8 mouse cellular contexts compared by ENCODE assay signal in genomic region chr7:127026984-127027726, GRCm38 (mm10). TPM values are rescaled to one million over a fixed set of nuclear protein-coding genes. Genes with fewer than 3 reads are reported as not detected.
A peak's percentile ranks its signal among the peaks of the same experiment; 100 is the strongest.
DNase-seq lines count a peak whose midpoint lies in the region; ATAC-seq and TF ChIP-seq lines count a peak whose summit lies in the region.

Maz (minus strand) TSS chr7:127027037.

- H3K27me3 ChIP-seq in CH12.LX (replicated peaks): no peaks in the 10 kb centered on the region
- no peaks in the 10 kb centered on the region for H3K27me3 ChIP-seq in forebrain, embryonic 11.5 days (ENCODE audit: control insufficient read depth, insufficient read depth, low read length)
- no peaks in the 10 kb centered on the region for H3K27me3 ChIP-seq in heart, embryonic 16.5 days (ENCODE audit: control insufficient read depth, insufficient read depth, low read length)
- H3K27me3 ChIP-seq in liver, embryonic 15.5 days: no peaks in the 10 kb centered on the region
- H3K27me3 ChIP-seq in neural tube, embryonic 12.5 days (replicated peaks): no peaks in the 10 kb centered on the region

- in situ Hi-C loops in CH12.LX (cut with MboI; ENCODE audit: low pct_ligation_motif_present, low pct_unique_long_range_greater_than_20kb, low sequenced_read_pairs): no loop called here

- H3K27ac ChIP-seq in CH12.LX (ENCODE audit: insufficient read depth, low read depth): peak within 1 kb of the TSS; percentile 93
- peak within 1 kb of the TSS; percentile 98 for H3K27ac ChIP-seq in forebrain, embryonic 11.5 days (ENCODE audit: low read depth, low read length)
- peak within 1 kb of the TSS; percentile 100 for H3K27ac ChIP-seq in heart, embryonic 16.5 days (ENCODE audit: low read length)
- H3K27ac ChIP-seq in liver, embryonic 15.5 days (replicated peaks): peak within 1 kb of the TSS; percentile 97
- peak within 1 kb of the TSS; percentile 98 for H3K27ac ChIP-seq in neural tube, embryonic 12.5 days

- peaks cover 47 to 74% of the 10 kb centered on the region in 2 experiments for H3K36me3 ChIP-seq in CH12.LX (replicated peaks in 1 of 2; ENCODE audit: control insufficient read depth in 1 of 2, insufficient read depth in 1 of 2, low read length in 1 of 2)
- peaks cover 22% of the 10 kb centered on the region; the same call in 1 of the 2 replicates for H3K36me3 ChIP-seq in forebrain, embryonic 11.5 days (ENCODE audit: control insufficient read depth, insufficient read depth, low read length)
- H3K36me3 ChIP-seq in heart, embryonic 16.5 days (ENCODE audit: control insufficient read depth, insufficient read depth): peaks cover 41% of the 10 kb centered on the region
- peaks cover 79% of the 10 kb centered on the region for H3K36me3 ChIP-seq in liver, embryonic 15.5 days (replicated peaks)
- H3K36me3 ChIP-seq in neural tube, embryonic 12.5 days: peaks cover 63% of the 10 kb centered on the region

- dilution Hi-C loops in CH12.LX (cut with MboI; ENCODE audit: extremely low pct_ligation_motif_present, extremely low pct_unique_long_range_greater_than_20kb, low sequenced_read_pairs): no loop called here

- TF ChIP-seq POLR2A in CH12.LX (IDR thresholded peaks at IDR 0.05; ENCODE audit: low read depth, low read length): peak; percentile 72

- no peak for TF ChIP-seq RAD21 in CH12.LX (IDR thresholded peaks at IDR 0.05; ENCODE audit: low read depth, low read length)

- peak; percentile 92 for ATAC-seq in forebrain, embryonic 11.5 days (replicated peaks; ENCODE audit: low FRiP score)
- ATAC-seq in heart, embryonic 16.5 days (replicated peaks; ENCODE audit: extremely low read depth, insufficient read depth, low FRiP score): peak; percentile 87
- ATAC-seq in liver, embryonic 15.5 days (ENCODE audit: insufficient read depth): peak; percentile 81
- ATAC-seq in neural tube, embryonic 12.5 days (ENCODE audit: low FRiP score, low read depth): peak; percentile 88

- DNase-seq in CH12.LX (ENCODE audit: extremely low read depth): peak; percentile 98
- peak; percentile 98 for DNase-seq in c-Kit-positive CD71-positive TER-119-negative erythroid progenitor cells, embryonic 14.5 days (ENCODE audit: low read depth)
- peak; percentile 100 for DNase-seq in forebrain, embryonic 11.5 days (ENCODE audit: low spot score)
- DNase-seq in kidney, postnatal 36 days: peak; percentile 100
- DNase-seq in telencephalon, adult 2 months (ENCODE audit: low read depth, low spot score): peak; percentile 100

- peak within 1 kb of the TSS; percentile 99 for H3K9ac ChIP-seq in CH12.LX (ENCODE audit: insufficient read depth, low read depth)
- H3K9ac ChIP-seq in forebrain, embryonic 11.5 days (ENCODE audit: low read length): peak within 1 kb of the TSS; percentile 99
- H3K9ac ChIP-seq in heart, embryonic 16.5 days (ENCODE audit: low read length): peak within 1 kb of the TSS; percentile 99
- peak within 1 kb of the TSS; percentile 99 for H3K9ac ChIP-seq in liver, embryonic 15.5 days
- H3K9ac ChIP-seq in neural tube, embryonic 12.5 days: peak within 1 kb of the TSS; percentile 89

- H3K9me3 ChIP-seq in CH12.LX (replicated peaks; ENCODE audit: low read length): no peaks in the 10 kb centered on the region
- no peaks in the 10 kb centered on the region for H3K9me3 ChIP-seq in forebrain, embryonic 11.5 days (ENCODE audit: control insufficient read depth, low read length)
- no peaks in the 10 kb centered on the region for H3K9me3 ChIP-seq in heart, embryonic 16.5 days (replicated peaks; ENCODE audit: control insufficient read depth, low read length)
- no peaks in the 10 kb centered on the region for H3K9me3 ChIP-seq in liver, embryonic 15.5 days (replicated peaks)
- no peaks in the 10 kb centered on the region for H3K9me3 ChIP-seq in neural tube, embryonic 12.5 days

- H3K4me2 ChIP-seq in CH12.LX (ENCODE audit: insufficient read depth, low read depth, poor library complexity, severe bottlenecking): peak within 1 kb of the TSS; percentile 72
- H3K4me2 ChIP-seq in forebrain, embryonic 11.5 days (ENCODE audit: low read depth, low read length, severe bottlenecking): peak within 1 kb of the TSS; percentile 94
- H3K4me2 ChIP-seq in heart, embryonic 16.5 days (ENCODE audit: low read depth, low read length): peak within 1 kb of the TSS; percentile 92
- peak within 1 kb of the TSS; percentile 98 for H3K4me2 ChIP-seq in liver, embryonic 15.5 days
- H3K4me2 ChIP-seq in neural tube, embryonic 12.5 days (replicated peaks): peak within 1 kb of the TSS; percentile 98

- H3K4me1 ChIP-seq in CH12.LX (ENCODE audit: control insufficient read depth in 1 of 2, insufficient read depth in 2 of 2): peaks cover 17 to 30% of the 10 kb centered on the region in 2 experiments
- H3K4me1 ChIP-seq in forebrain, embryonic 11.5 days (replicated peaks; ENCODE audit: control insufficient read depth, insufficient read depth, low read length): peaks cover 26% of the 10 kb centered on the region
- H3K4me1 ChIP-seq in heart, embryonic 16.5 days (ENCODE audit: control insufficient read depth, insufficient read depth, low read length): peaks cover 32% of the 10 kb centered on the region
- H3K4me1 ChIP-seq in liver, embryonic 15.5 days (replicated peaks): peaks cover 73% of the 10 kb centered on the region
- H3K4me1 ChIP-seq in neural tube, embryonic 12.5 days: peaks cover 38% of the 10 kb centered on the region

- under 1% methylated on average over 43 of the region's 63 CpGs for WGBS in forebrain, embryonic 11.5 days
- under 1% methylated on average over 61 of the region's 63 CpGs for WGBS in heart, embryonic 16.5 days
- under 1% methylated on average over 54 of the region's 63 CpGs for WGBS in liver, embryonic 15.5 days (ENCODE audit: insufficient replicate concordance)
- WGBS in neural tube, embryonic 12.5 days: under 1% methylated on average over 51 of the region's 63 CpGs

- no peak for TF ChIP-seq EP300 in CH12.LX (IDR thresholded peaks at IDR 0.05; ENCODE audit: low read length)

- H3K79me2 ChIP-seq in CH12.LX (replicated peaks; ENCODE audit: control insufficient read depth, extremely low read depth, insufficient read depth, poor library complexity, severe bottlenecking): peaks cover 22% of the 10 kb centered on the region

- TF ChIP-seq CTCF in CH12.LX (conservative IDR thresholded peaks at IDR 0.05 in 1 of 2, IDR thresholded peaks at IDR 0.05 in 1 of 2; ENCODE audit: low read depth in 2 of 2, low read length in 2 of 2): no peak

- H3K4me3 ChIP-seq in CH12.LX (replicated peaks in 1 of 3; ENCODE audit: low read depth in 2 of 3, low read length in 2 of 3, poor library complexity in 1 of 3): peak within 1 kb of the TSS; percentile 76 to 80 (median 78)
- H3K4me3 ChIP-seq in forebrain, embryonic 11.5 days (ENCODE audit: low read depth, low read length): peak within 1 kb of the TSS; percentile 82
- H3K4me3 ChIP-seq in heart, embryonic 16.5 days (ENCODE audit: low read length): peak within 1 kb of the TSS; percentile 94
- H3K4me3 ChIP-seq in liver, embryonic 15.5 days (replicated peaks): peak within 1 kb of the TSS; percentile 98
- H3K4me3 ChIP-seq in neural tube, embryonic 12.5 days: peak within 1 kb of the TSS; percentile 98

TF ChIP-seq in CH12.LX, 34 proteins besides CTCF, POLR2A, EP300 and RAD21:
- TF ChIP-seq ZC3H11A (IDR thresholded peaks at IDR 0.05; ENCODE audit: low read depth, low read length) (no peak), MEF2A (IDR thresholded peaks at IDR 0.05; ENCODE audit: borderline replicate concordance, low read depth, low read length) (peak; percentile 81; the same call in 1 of the 2 replicates), CHD2 (IDR thresholded peaks at IDR 0.05; ENCODE audit: low read length) (peak; percentile 75), E2F4 (IDR thresholded peaks at IDR 0.05; ENCODE audit: insufficient replicate concordance, low read depth, low read length) (peak; percentile 83; the same call in 1 of the 2 replicates), MYC (IDR thresholded peaks at IDR 0.05; ENCODE audit: low read depth, low read length) (peak; percentile 86), TBP (conservative IDR thresholded peaks at IDR 0.05; ENCODE audit: low read depth, low read length) (0 out of 2 replicates have a peak, but pooled peaks have one; percentile 39), ETS1 (conservative IDR thresholded peaks at IDR 0.05; ENCODE audit: low read depth, low read length) (0 out of 2 replicates have a peak, but pooled peaks have one; percentile 41), IRF4 (IDR thresholded peaks at IDR 0.05; ENCODE audit: low read depth, low read length) (peak; percentile 71), MXI1 (IDR thresholded peaks at IDR 0.05; ENCODE audit: low read depth, low read length) (no peak), TCF12 (IDR thresholded peaks at IDR 0.05; ENCODE audit: low read depth, low read length) (peak; percentile 78; the same call in 1 of the 2 replicates), USF2 (conservative IDR thresholded peaks at IDR 0.05; ENCODE audit: low read depth, low read length) (no peak), USF1 (IDR thresholded peaks at IDR 0.05; ENCODE audit: low read depth, low read length) (no peak), NRF1 (IDR thresholded peaks at IDR 0.05; ENCODE audit: low read depth, low read length) (peak; percentile 85), ZMIZ1 (IDR thresholded peaks at IDR 0.05; ENCODE audit: low read depth, low read length) (peak; percentile 75; the same call in 1 of the 2 replicates), MAZ (IDR thresholded peaks at IDR 0.05; ENCODE audit: low read depth, low read length) (peak; percentile 99), ELF1 (IDR thresholded peaks at IDR 0.05; ENCODE audit: low read depth, low read length) (peak; percentile 64; the same call in 1 of the 2 replicates), NELFE (IDR thresholded peaks at IDR 0.05; ENCODE audit: low read depth, low read length) (peak; percentile 52; the same call in 1 of the 2 replicates), ZKSCAN1 (IDR thresholded peaks at IDR 0.05; ENCODE audit: borderline replicate concordance, low read depth, low read length) (no peak), JUND (conservative IDR thresholded peaks at IDR 0.05; ENCODE audit: low read depth, low read length) (no peak), POLR2AphosphoS2 (IDR thresholded peaks at IDR 0.05; ENCODE audit: low read depth, low read length) (peak; percentile 96), MAX (IDR thresholded peaks at IDR 0.05; ENCODE audit: low read length) (peak; percentile 72), HCFC1 (IDR thresholded peaks at IDR 0.05; ENCODE audit: low read depth, low read length) (peak; percentile 85), SIN3A (IDR thresholded peaks at IDR 0.05; ENCODE audit: low read length) (peak; percentile 96)

RNA-seq across cellular contexts. Expression of gene Maz, which starts in this region (rescaled TPM):
- total RNA-seq in CH12.LX (2012; rRNA removed) (87.0 and 112 TPM in 2 replicates), CH12.LX (2014; rRNA removed) (84.5 and 91.2 TPM in 2 replicates)
- polyA plus RNA-seq in CH12.LX (2012; ENCODE audit: insufficient read length, low read depth): 219 and 241 TPM in 2 replicates
- polyA plus RNA-seq in forebrain, embryonic 11.5 days (2014; fragmentation: Nextera tagmentation; extraction: Ambion mirVana): 106 and 132 TPM in 2 replicates
- polyA plus RNA-seq in heart, embryonic 16.5 days (2015; fragmentation: Nextera tagmentation; extraction: Ambion mirVana): 31.5 and 34.1 TPM in 2 replicates
- polyA plus RNA-seq in liver, embryonic 15.5 days (2015; fragmentation: Nextera tagmentation; extraction: Ambion mirVana): 38.1 and 45.7 TPM in 2 replicates
- 134 TPM in 2 replicates for polyA plus RNA-seq in neural tube, embryonic 12.5 days (2016; fragmentation: Nextera tagmentation; extraction: Ambion mirVana)

Comparison
In these comparisons a context has a peak if more than half of its experiments do, and no peak if none do; other contexts are left out.
1. Peak in every context shown above with its lines: DNase-seq, ATAC-seq, H3K4me3 ChIP-seq and H3K27ac ChIP-seq.